8 mouse cellular contexts compared by ENCODE assay signal in the genomic region with DNA sequence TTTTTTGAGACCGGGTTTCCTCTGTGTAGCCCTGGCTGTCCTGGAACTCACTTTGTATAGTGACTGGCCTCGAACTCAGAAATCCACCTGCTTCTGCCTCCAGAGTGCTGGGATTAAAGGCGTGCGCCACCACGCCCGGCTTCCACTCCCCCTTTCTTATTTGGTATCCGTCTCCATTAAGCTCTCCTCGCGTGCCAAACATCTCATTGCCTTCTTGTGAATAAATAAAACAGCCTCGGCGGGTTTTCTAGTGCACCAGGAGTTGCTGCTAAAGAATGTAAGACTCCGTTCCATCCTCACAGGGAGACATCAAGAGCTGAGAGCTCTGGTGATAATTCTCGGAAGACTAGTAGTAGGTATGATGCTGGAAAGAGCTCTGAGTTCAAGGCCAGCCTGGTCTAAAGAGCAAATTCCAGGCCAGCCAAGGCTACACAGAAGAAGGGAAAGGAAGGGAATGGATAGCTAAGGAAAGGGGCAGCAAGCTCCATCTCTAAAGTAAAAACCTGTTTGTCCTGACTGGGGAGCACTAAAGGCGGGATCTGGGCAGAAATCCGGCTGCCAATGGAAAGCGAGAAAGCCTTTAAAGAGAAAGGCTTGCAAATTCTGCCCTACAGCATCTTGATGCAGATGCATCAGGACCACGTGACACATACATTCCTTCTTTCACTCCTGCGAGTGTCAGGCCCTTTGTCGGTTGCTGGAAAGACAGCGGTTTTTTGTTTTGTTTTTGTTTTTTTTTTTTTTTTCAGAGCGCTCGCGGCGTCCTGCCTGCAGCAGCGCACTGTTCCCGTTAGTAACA. TPM values are rescaled to one million over a fixed set of nuclear protein-coding genes. Genes with fewer than 3 reads are reported as not detected.
DNase-seq lines count a peak whose midpoint lies in the region; ATAC-seq lines count a peak whose summit lies in the region.

No protein-coding gene starts in this region.

- DNase-seq in 3134 (ENCODE audit: extremely low read depth, insufficient read length, low spot score) (peak; percentile 44), MN1 (ENCODE audit: low spot score) (peak; percentile 73)
- DNase-seq in cerebellum, postnatal 10 days = peak; percentile 29 to 56
- DNase-seq in frontal cortex, postnatal 14 days (ENCODE audit: low spot score in 2 of 2) = peak; percentile 10 to 13
- peak; percentile 49 for DNase-seq in limb, embryonic 10.5 days (ENCODE audit: low spot score)
- DNase-seq in mesoderm, embryonic 11.5 days (ENCODE audit: low read depth, low spot score) = peak; percentile 33

- peaks cover 11% of the 10 kb centered on the region for H3K4me1 ChIP-seq in intestine, embryonic 16.5 days (ENCODE audit: control insufficient read depth, insufficient read depth, low read length)
- H3K4me1 ChIP-seq in limb, embryonic 10.5 days = peaks cover 11% of the 10 kb centered on the region
- H3K4me1 ChIP-seq in stomach, embryonic 15.5 days = no peaks in the 10 kb centered on the region

- WGBS in intestine, embryonic 16.5 days = 6% methylated on average over 26 of the region's 26 CpGs
- 9% methylated on average over 26 of the region's 26 CpGs for WGBS in limb, embryonic 10.5 days
- 7% methylated on average over 26 of the region's 26 CpGs for WGBS in stomach, embryonic 15.5 days

- H3K9ac ChIP-seq in intestine, embryonic 16.5 days (ENCODE audit: low read depth, low read length) = peak overlapping the region; percentile 73
- peak overlapping the region; percentile 24; the same call in 1 of the 2 replicates for H3K9ac ChIP-seq in stomach, embryonic 15.5 days

- H3K4me2 ChIP-seq in intestine, embryonic 16.5 days (ENCODE audit: low read depth, low read length) = peak overlapping the region; percentile 91
- H3K4me2 ChIP-seq in stomach, embryonic 15.5 days = peak overlapping the region; percentile 90

- ATAC-seq in intestine, embryonic 16.5 days = peak; percentile 21
- no peak for ATAC-seq in stomach, embryonic 15.5 days (ENCODE audit: insufficient read depth, low FRiP score, low read depth)

- H3K4me3 ChIP-seq in intestine, embryonic 16.5 days (ENCODE audit: low read length) = peak overlapping the region; percentile 70
- peak overlapping the region; percentile 61 for H3K4me3 ChIP-seq in limb, embryonic 10.5 days
- H3K4me3 ChIP-seq in stomach, embryonic 15.5 days (replicated peaks) = peak overlapping the region; percentile 66

- no peaks in the 10 kb centered on the region for H3K9me3 ChIP-seq in intestine, embryonic 16.5 days (ENCODE audit: control insufficient read depth, low read length)
- no peaks in the 10 kb centered on the region for H3K9me3 ChIP-seq in limb, embryonic 10.5 days (replicated peaks)
- H3K9me3 ChIP-seq in stomach, embryonic 15.5 days = no peaks in the 10 kb centered on the region

- no peaks in the 10 kb centered on the region for H3K27me3 ChIP-seq in intestine, embryonic 16.5 days (replicated peaks; ENCODE audit: control insufficient read depth, insufficient read depth, low read length)
- H3K27me3 ChIP-seq in limb, embryonic 10.5 days (ENCODE audit: low read depth, poor library complexity, severe bottlenecking) = 0 out of 2 replicates have a peak, but pooled peaks cover 4% of the 10 kb centered on the region
- H3K27me3 ChIP-seq in stomach, embryonic 15.5 days (replicated peaks) = no peaks in the 10 kb centered on the region

- no peaks in the 10 kb centered on the region for H3K36me3 ChIP-seq in intestine, embryonic 16.5 days (ENCODE audit: control insufficient read depth, insufficient read depth, low read length)
- no peaks in the 10 kb centered on the region for H3K36me3 ChIP-seq in limb, embryonic 10.5 days
- H3K36me3 ChIP-seq in stomach, embryonic 15.5 days = no peaks in the 10 kb centered on the region

- H3K27ac ChIP-seq in intestine, embryonic 16.5 days (ENCODE audit: low read length) = peak overlapping the region; percentile 51
- H3K27ac ChIP-seq in limb, embryonic 10.5 days = peak overlapping the region; percentile 68; the same call in 1 of the 2 replicates
- peak overlapping the region; percentile 38 for H3K27ac ChIP-seq in stomach, embryonic 15.5 days

RNA-seq across cellular contexts. Expression of a gene that starts 0.6 kb away (rescaled TPM):
- 90.2 and 104 TPM in 2 replicates for polyA plus RNA-seq in intestine, embryonic 16.5 days (2015; fragmentation: Nextera tagmentation; extraction: Ambion mirVana)
- 15.4 and 17.7 TPM in 2 replicates for polyA plus RNA-seq in limb, embryonic 10.5 days (2016; fragmentation: Nextera tagmentation; extraction: Ambion mirVana)
- polyA plus RNA-seq in stomach, embryonic 15.5 days (2015; fragmentation: Nextera tagmentation; extraction: Ambion mirVana) = 33.8 and 49.9 TPM in 2 replicates

RNA-seq across cellular contexts. Expression of a gene that starts 47.9 kb away (rescaled TPM):
- polyA plus RNA-seq in intestine, embryonic 16.5 days (2015; fragmentation: Nextera tagmentation; extraction: Ambion mirVana) = not detected in 2 replicates
- not detected in 2 replicates for polyA plus RNA-seq in limb, embryonic 10.5 days (2016; fragmentation: Nextera tagmentation; extraction: Ambion mirVana)
- not detected in 2 replicates for polyA plus RNA-seq in stomach, embryonic 15.5 days (2015; fragmentation: Nextera tagmentation; extraction: Ambion mirVana)

RNA-seq across cellular contexts. Expression of a gene that starts 48.0 kb away (rescaled TPM):
- 0.07 TPM in 1 of 2 replicates, not detected in the other for polyA plus RNA-seq in intestine, embryonic 16.5 days (2015; fragmentation: Nextera tagmentation; extraction: Ambion mirVana)
- polyA plus RNA-seq in limb, embryonic 10.5 days (2016; fragmentation: Nextera tagmentation; extraction: Ambion mirVana) = not detected in 2 replicates
- not detected in 2 replicates for polyA plus RNA-seq in stomach, embryonic 15.5 days (2015; fragmentation: Nextera tagmentation; extraction: Ambion mirVana)

Comparison
In these comparisons a context has a peak if more than half of its experiments do, and no peak if none do; other contexts are left out.
1. DNase-seq: peak in every context shown above with its lines; median percentile 73 in MN1; 49 in limb, embryonic 10.5 days; 44 in 3134; 42 in cerebellum, postnatal 10 days; 33 in mesoderm, embryonic 11.5 days; 12 in frontal cortex, postnatal 14 days.